Mouse (Mus musculus): Measurements from ENCODE around the gene Cblb. TPM values are rescaled to one million over a fixed set of nuclear protein-coding genes. Genes with fewer than 3 reads are reported as not detected.

The Cblb gene
- polyA plus RNA-seq, 1 experiment: 6.8 TPM

DNA sequence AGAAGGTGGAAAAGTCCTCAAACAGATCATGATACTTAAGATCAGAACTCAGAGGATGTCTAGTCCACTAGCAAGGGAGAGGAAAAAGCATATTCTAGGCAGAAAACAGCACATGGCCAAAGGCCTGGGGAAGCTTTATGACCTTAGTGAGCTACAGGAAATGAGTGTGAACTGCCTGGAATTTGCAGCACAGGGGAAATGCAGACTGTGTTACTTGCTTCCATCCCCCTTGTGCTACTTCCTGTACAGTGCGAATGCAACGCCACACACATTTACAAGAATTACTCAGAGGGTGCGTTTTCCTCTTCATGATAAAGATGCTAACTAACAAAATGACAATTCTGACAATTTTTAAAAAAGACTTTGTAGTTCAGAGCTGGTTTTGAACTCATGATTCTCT lies 41.8 kb upstream of the Cblb start:
- Histone ChIP-seq H3K36me3 (ENCODE audit: control insufficient read depth, insufficient read depth) (no peaks in the 10 kb centered on the region), H3K79me3 (ENCODE audit: low read depth) (no peaks in the 10 kb centered on the region), H3ac (ENCODE audit: control insufficient read depth, insufficient read length, low read depth) (no peak overlapping the region), H3K27me3 (ENCODE audit: control insufficient read depth, insufficient read depth, insufficient read length) (no peaks in the 10 kb centered on the region), H3K79me2 (ENCODE audit: control insufficient read depth, insufficient read depth) (no peaks in the 10 kb centered on the region), H3K4me3 (ENCODE audit: insufficient read depth, poor library complexity, severe bottlenecking) (no peak overlapping the region)
- TF ChIP-seq CEBPB (IDR thresholded peaks at IDR 0.05; ENCODE audit: low read depth) (no peak), MAX (IDR thresholded peaks at IDR 0.05) (no peak), USF1 (IDR thresholded peaks at IDR 0.05; ENCODE audit: low read depth) (no peak), CTCF (IDR thresholded peaks at IDR 0.05; ENCODE audit: control insufficient read depth, insufficient read depth, insufficient read length) (no peak), MYOD1 (IDR thresholded peaks at IDR 0.05; ENCODE audit: control insufficient read depth, insufficient read length, low read depth) (no peak), FOSL1 (IDR thresholded peaks at IDR 0.05; ENCODE audit: insufficient read depth, low read length, poor library complexity, severe bottlenecking) (no peak), MYOG (IDR thresholded peaks at IDR 0.05; ENCODE audit: control insufficient read depth, extremely low read depth, insufficient read length) (no peak)

DNA sequence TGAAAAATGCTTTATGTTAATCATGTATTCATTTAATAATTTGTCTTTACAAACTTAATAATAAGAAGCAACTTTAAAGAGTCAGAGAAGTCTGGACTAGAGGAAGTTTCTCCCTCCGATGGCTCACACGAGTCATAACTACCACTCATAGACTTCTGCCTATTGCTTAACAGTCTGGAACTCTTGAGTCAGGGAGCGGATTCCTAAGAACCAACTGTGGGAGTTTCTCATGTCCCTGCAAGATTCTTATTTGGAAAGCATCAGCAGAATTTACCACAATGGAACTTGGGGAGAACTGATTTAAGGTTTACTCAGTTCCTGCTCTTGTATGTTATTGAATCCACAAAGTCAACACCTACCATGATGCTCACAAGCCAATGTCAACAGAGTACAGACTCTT lies 31.0 kb upstream of the Cblb start:
- no peaks in the 10 kb centered on the region for H3K36me3 ChIP-seq (ENCODE audit: control insufficient read depth, insufficient read depth)
- H3K27me3 ChIP-seq (ENCODE audit: control insufficient read depth, insufficient read depth, insufficient read length): no peaks in the 10 kb centered on the region
- H3K79me2 ChIP-seq (ENCODE audit: control insufficient read depth, insufficient read depth): no peaks in the 10 kb centered on the region
- TF ChIP-seq MYOD1 (IDR thresholded peaks at IDR 0.05; ENCODE audit: control insufficient read depth, insufficient read length, low read depth) (no peak), USF1 (IDR thresholded peaks at IDR 0.05; ENCODE audit: low read depth) (no peak), FOSL1 (IDR thresholded peaks at IDR 0.05; ENCODE audit: insufficient read depth, low read length, poor library complexity, severe bottlenecking) (no peak), CEBPB (IDR thresholded peaks at IDR 0.05; ENCODE audit: low read depth) (peak; percentile 85)
- no peaks in the 10 kb centered on the region for H3K79me3 ChIP-seq (ENCODE audit: low read depth)
- no peak overlapping the region for H3ac ChIP-seq (ENCODE audit: control insufficient read depth, insufficient read length, low read depth)
- H3K4me3 ChIP-seq (ENCODE audit: insufficient read depth, poor library complexity, severe bottlenecking): no peak overlapping the region

DNA sequence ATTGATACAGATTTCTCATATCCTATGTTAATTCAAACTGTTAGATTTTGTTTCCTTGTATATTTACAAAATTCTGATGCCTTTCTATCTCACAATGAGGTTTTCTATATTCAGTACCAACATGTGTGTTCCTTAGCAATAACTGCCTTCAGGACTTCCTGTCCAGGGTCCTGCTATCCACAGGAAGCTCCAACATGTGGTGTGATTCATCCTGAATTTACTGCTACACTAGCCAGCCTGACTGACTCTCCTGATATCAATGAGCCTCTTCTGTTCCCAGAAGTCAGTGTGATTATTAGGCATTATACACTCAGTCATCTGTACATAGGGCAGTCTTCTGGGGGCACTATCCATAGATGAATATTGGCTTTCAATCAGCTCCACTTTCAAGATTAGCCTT lies 30.2 kb upstream of the Cblb start:
- Histone ChIP-seq H3K36me3 (ENCODE audit: control insufficient read depth, insufficient read depth) (no peaks in the 10 kb centered on the region), H3K4me3 (ENCODE audit: insufficient read depth, poor library complexity, severe bottlenecking) (no peak overlapping the region), H3K79me2 (ENCODE audit: control insufficient read depth, insufficient read depth) (no peaks in the 10 kb centered on the region), H3K79me3 (ENCODE audit: low read depth) (no peaks in the 10 kb centered on the region), H3K27me3 (ENCODE audit: control insufficient read depth, insufficient read depth, insufficient read length) (no peaks in the 10 kb centered on the region), H3ac (ENCODE audit: control insufficient read depth, insufficient read length, low read depth) (no peak overlapping the region)
- TF ChIP-seq USF1 (IDR thresholded peaks at IDR 0.05; ENCODE audit: low read depth): no peak
- no peak for TF ChIP-seq FOSL1 (IDR thresholded peaks at IDR 0.05; ENCODE audit: insufficient read depth, low read length, poor library complexity, severe bottlenecking)
- TF ChIP-seq MYOG (IDR thresholded peaks at IDR 0.05; ENCODE audit: control insufficient read depth, extremely low read depth, insufficient read length): no peak
- no peak for TF ChIP-seq MAX (IDR thresholded peaks at IDR 0.05)
- no peak for TF ChIP-seq CTCF (IDR thresholded peaks at IDR 0.05; ENCODE audit: control insufficient read depth, insufficient read depth, insufficient read length)
- no peak for TF ChIP-seq CEBPB (IDR thresholded peaks at IDR 0.05; ENCODE audit: low read depth)
- TF ChIP-seq MYOD1 (IDR thresholded peaks at IDR 0.05; ENCODE audit: control insufficient read depth, insufficient read length, low read depth): no peak

DNA sequence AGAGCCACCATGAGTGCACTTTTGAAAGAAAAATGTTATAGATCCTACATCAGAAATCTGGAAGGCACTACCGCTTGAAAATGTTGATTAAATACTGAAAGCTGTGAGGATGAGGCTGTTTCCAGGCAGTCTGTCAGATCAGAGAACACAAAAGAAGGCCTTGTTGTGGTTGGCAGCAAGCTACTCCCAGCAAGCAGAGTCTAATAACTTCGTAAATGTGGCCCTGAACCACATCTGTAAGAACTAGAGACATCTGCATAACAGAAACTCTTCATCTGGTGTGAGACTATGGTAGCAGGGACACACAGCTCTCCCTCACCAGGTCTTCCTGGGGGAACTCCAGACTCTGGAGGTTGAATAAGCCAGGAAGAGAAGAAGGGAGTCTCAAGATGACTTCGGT lies 24.0 kb upstream of the Cblb start:
- no peaks in the 10 kb centered on the region for H3K79me2 ChIP-seq (ENCODE audit: control insufficient read depth, insufficient read depth)
- H3K4me3 ChIP-seq (ENCODE audit: insufficient read depth, poor library complexity, severe bottlenecking): no peak overlapping the region
- no peaks in the 10 kb centered on the region for H3K79me3 ChIP-seq (ENCODE audit: low read depth)
- H3ac ChIP-seq (ENCODE audit: control insufficient read depth, insufficient read length, low read depth): no peak overlapping the region
- TF ChIP-seq USF1 (IDR thresholded peaks at IDR 0.05; ENCODE audit: low read depth) (no peak), MYOD1 (IDR thresholded peaks at IDR 0.05; ENCODE audit: control insufficient read depth, insufficient read length, low read depth) (no peak), MYOG (IDR thresholded peaks at IDR 0.05; ENCODE audit: control insufficient read depth, extremely low read depth, insufficient read length) (no peak), CEBPB (IDR thresholded peaks at IDR 0.05; ENCODE audit: low read depth) (no peak), CTCF (IDR thresholded peaks at IDR 0.05; ENCODE audit: control insufficient read depth, insufficient read depth, insufficient read length) (no peak), MAX (IDR thresholded peaks at IDR 0.05) (no peak), FOSL1 (IDR thresholded peaks at IDR 0.05; ENCODE audit: insufficient read depth, low read length, poor library complexity, severe bottlenecking) (no peak)
- no peaks in the 10 kb centered on the region for H3K36me3 ChIP-seq (ENCODE audit: control insufficient read depth, insufficient read depth)
- no peaks in the 10 kb centered on the region for H3K27me3 ChIP-seq (ENCODE audit: control insufficient read depth, insufficient read depth, insufficient read length)

DNA sequence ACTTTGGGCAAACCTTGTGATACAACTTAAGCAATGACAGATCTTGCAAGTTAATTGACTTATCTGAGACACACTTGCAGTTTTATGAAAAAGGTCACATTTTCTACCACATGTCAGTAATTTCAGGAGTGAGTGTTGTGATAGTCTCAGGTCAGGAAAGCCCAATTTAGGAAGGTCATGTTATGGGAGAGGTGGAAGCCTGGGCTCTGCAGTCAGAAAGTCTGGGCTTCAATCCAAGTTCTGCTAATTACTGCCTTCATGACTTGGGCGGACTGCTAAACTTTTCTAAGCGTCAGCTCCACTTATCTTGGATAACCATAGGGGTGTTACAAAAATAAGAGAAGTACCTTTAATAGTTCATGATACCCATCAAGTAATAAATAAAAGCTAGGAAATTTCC lies 22.6 kb upstream of the Cblb start:
- H3ac ChIP-seq (ENCODE audit: control insufficient read depth, insufficient read length, low read depth): no peak overlapping the region
- no peaks in the 10 kb centered on the region for H3K79me2 ChIP-seq (ENCODE audit: control insufficient read depth, insufficient read depth)
- no peaks in the 10 kb centered on the region for H3K36me3 ChIP-seq (ENCODE audit: control insufficient read depth, insufficient read depth)
- no peaks in the 10 kb centered on the region for H3K27me3 ChIP-seq (ENCODE audit: control insufficient read depth, insufficient read depth, insufficient read length)
- no peak overlapping the region for H3K4me3 ChIP-seq (ENCODE audit: insufficient read depth, poor library complexity, severe bottlenecking)
- TF ChIP-seq MYOD1 (IDR thresholded peaks at IDR 0.05; ENCODE audit: control insufficient read depth, insufficient read length, low read depth) (no peak), CEBPB (IDR thresholded peaks at IDR 0.05; ENCODE audit: low read depth) (no peak), USF1 (IDR thresholded peaks at IDR 0.05; ENCODE audit: low read depth) (no peak), CTCF (IDR thresholded peaks at IDR 0.05; ENCODE audit: control insufficient read depth, insufficient read depth, insufficient read length) (no peak), MYOG (IDR thresholded peaks at IDR 0.05; ENCODE audit: control insufficient read depth, extremely low read depth, insufficient read length) (no peak), MAX (IDR thresholded peaks at IDR 0.05) (no peak), FOSL1 (IDR thresholded peaks at IDR 0.05; ENCODE audit: insufficient read depth, low read length, poor library complexity, severe bottlenecking) (no peak)
- H3K79me3 ChIP-seq (ENCODE audit: low read depth): no peaks in the 10 kb centered on the region

DNA sequence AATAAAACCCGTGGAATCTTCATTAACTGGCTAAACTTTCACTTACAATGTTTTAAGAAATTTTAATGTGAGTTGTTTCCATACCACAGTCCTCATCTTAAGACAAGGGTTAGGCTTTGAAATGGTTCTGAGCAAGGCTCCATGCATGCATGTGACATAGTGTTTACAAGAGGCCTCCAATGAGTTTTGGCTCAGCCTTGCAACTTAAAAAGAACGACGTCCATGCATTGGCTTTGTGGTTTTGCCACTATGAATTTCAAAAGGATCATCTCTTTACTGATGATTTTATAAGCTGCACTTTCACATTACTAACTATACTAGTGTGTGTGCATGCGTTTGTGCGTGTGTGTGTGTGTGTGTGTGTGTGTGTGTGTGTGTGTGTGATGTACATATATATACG lies 21.6 kb upstream of the Cblb start:
- no peaks in the 10 kb centered on the region for H3K79me2 ChIP-seq (ENCODE audit: control insufficient read depth, insufficient read depth)
- no peaks in the 10 kb centered on the region for H3K36me3 ChIP-seq (ENCODE audit: control insufficient read depth, insufficient read depth)
- H3ac ChIP-seq (ENCODE audit: control insufficient read depth, insufficient read length, low read depth): no peak overlapping the region
- no peaks in the 10 kb centered on the region for H3K27me3 ChIP-seq (ENCODE audit: control insufficient read depth, insufficient read depth, insufficient read length)
- H3K79me3 ChIP-seq (ENCODE audit: low read depth): no peaks in the 10 kb centered on the region
- TF ChIP-seq MAX (IDR thresholded peaks at IDR 0.05): no peak
- no peak overlapping the region for H3K4me3 ChIP-seq (ENCODE audit: insufficient read depth, poor library complexity, severe bottlenecking)
